Mouse (Mus musculus) layer of hippocampus, adult 9-11 months (tissue): ENCODE results near the gene Ccdc170.

Source experiments
- DNase-seq: peaks from one replicate; pipeline ENCODE4 v3.0.0; 2022

Gene Ccdc170

GRCm38 (mm10) chr10:4522116-4522515, 39.8 kb downstream of the Ccdc170 start:
- no peak for DNase-seq

- no peak for DNase-seq
These were observed 40.8 kb downstream of the Ccdc170 start for GRCm38 (mm10) chr10:4523078-4523477.

GRCm38 (mm10) chr10:4528043-4528442, 45.7 kb downstream of the Ccdc170 start:
- no peak for DNase-seq

GRCm38 (mm10) chr10:4530638-4531235, 48.4 kb downstream of the Ccdc170 start:
- DNase-seq = no peak

GRCm38 (mm10) chr10:4531933-4532332, 49.6 kb downstream of the Ccdc170 start:
- DNase-seq = no peak

GRCm38 (mm10) chr10:4532731-4533130, 50.4 kb downstream of the Ccdc170 start:
- no peak for DNase-seq

- no peak for DNase-seq
These were observed 51.6 kb downstream of the Ccdc170 start for GRCm38 (mm10) chr10:4533873-4534272.

GRCm38 (mm10) chr10:4545550-4545949, 63.2 kb downstream of the Ccdc170 start:
- DNase-seq = no peak

- no peak for DNase-seq
These were observed 71.3 kb downstream of the Ccdc170 start for GRCm38 (mm10) chr10:4553442-4554119.

- no peak for DNase-seq
These were observed 74.6 kb downstream of the Ccdc170 start for GRCm38 (mm10) chr10:4556842-4557377.

- DNase-seq = no peak
These were observed 76.8 kb downstream of the Ccdc170 start for GRCm38 (mm10) chr10:4559132-4559531.

GRCm38 (mm10) chr10:4565148-4565547, 82.8 kb downstream of the Ccdc170 start:
- DNase-seq = no peak

- DNase-seq = no peak
These were observed 88.5 kb downstream of the Ccdc170 start for GRCm38 (mm10) chr10:4570778-4571177.

- DNase-seq = no peak
These were observed 89.0 kb downstream of the Ccdc170 start for GRCm38 (mm10) chr10:4571304-4571703.

- no peak for DNase-seq
These were observed 99.6 kb downstream of the Ccdc170 start for GRCm38 (mm10) chr10:4581905-4582304.

- DNase-seq = no peak
These were observed 104.4 kb downstream of the Ccdc170 start for GRCm38 (mm10) chr10:4586691-4587090.

GRCm38 (mm10) chr10:4589576-4589975, 107.3 kb downstream of the Ccdc170 start:
- no peak for DNase-seq

GRCm38 (mm10) chr10:4590956-4591355, 108.7 kb downstream of the Ccdc170 start:
- no peak for DNase-seq

- DNase-seq = no peak
These were observed 111.5 kb downstream of the Ccdc170 start for GRCm38 (mm10) chr10:4593828-4594227.

- no peak for DNase-seq
These were observed 114.9 kb downstream of the Ccdc170 start for GRCm38 (mm10) chr10:4597211-4597610.

GRCm38 (mm10) chr10:4598244-4598842, 116.0 kb downstream of the Ccdc170 start:
- peak; percentile 21 for DNase-seq

- peak; percentile 9 for DNase-seq
These were observed 116.6 kb downstream of the Ccdc170 start for GRCm38 (mm10) chr10:4598916-4599315.

GRCm38 (mm10) chr10:4599591-4599990, 117.3 kb downstream of the Ccdc170 start:
- no peak for DNase-seq
